Mouse (Mus musculus) kidney, adult 18-20 months (tissue): ENCODE measurements around the gene Tmem268.
A peak's percentile ranks its signal among the peaks of the same experiment; 100 is the strongest.

Experiments used
- DNase-seq: peaks from one replicate; pipeline ENCODE4 v3.0.0; 2021

Gene Tmem268

GRCm38 (mm10) chr4:63558407-63559081 is at the start of gene Tmem268:
Gene Tmem268 (plus strand): TSS chr4:63558781.
- peak; percentile 82 for DNase-seq

DNA sequence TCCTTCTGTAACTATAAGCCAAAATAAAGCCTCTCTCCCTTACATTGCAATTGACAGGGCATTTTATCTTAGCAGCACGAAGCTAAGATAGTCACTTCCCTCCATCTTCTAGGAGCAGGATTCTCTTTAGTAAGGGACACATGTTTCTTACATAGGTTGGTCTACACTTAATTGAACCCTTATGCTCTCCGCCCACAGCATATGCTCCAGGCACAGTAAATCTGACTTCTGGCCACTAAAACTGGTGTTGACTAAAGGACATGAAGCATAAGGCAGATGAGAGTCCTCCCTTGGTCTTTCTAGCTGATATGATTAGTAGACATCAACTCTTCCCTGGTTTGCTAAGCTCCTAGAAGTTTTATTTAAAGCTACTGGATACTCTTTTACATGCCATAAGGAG is 45.7 kb upstream of the Tmem268 start:
- DNase-seq: no peak

DNA sequence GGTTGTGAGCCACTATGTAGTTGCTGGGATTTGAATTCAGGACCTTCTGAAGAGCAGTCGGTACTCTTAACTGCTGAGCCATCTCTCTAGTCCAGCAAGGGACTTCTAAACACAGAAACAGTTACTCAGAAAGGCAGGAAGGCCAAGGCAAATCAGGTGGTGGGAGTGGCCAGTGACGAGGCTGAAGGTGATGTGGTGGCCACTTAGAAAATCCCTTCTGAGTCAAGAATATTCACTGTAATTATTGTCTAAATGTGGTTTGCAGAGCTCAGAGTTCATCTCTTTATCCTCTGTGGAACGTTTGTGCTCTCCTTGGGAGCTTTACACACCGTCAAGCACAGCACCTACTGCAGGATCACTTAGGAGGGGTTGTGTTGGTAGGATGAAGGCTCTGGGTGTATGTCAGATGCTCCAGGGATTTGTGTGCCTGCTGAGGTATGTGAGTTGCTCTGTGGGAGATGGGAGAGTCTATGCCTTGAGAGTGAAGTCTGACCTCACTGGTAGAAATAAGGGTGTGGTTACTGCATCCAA is 44.1 kb upstream of the Tmem268 start:
- DNase-seq: no peak

GRCm38 (mm10) chr4:63515021-63515420 is 43.6 kb upstream of the Tmem268 start:
- DNase-seq: no peak

DNA sequence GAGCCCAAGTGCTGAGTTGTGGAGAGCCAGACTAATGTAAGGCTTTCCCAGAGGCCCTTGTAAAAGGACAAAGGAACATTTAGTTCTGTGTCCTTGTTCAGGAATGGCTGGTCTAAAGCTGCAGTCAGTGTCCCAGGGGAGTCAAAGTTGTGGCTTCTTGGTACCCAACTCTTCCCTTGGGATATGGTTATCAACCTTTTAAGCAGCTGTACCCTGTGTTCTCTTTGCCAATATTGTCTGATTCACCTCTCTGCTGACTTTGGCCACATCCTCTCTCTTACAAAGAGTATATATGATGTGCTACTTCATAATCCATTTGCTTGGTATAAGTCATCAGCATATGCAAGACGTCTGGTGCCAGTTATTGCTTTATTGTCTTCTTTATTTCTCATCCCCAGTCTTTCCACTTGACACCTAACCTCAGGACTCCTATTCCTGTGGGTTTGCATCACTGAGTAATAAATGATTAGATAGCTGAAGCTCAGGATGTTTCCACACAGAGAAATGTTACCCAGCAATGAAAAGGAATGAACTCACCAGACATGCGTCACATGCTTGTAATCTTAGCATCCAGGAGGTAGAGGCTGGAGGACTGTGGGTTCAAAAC is 36.7 kb upstream of the Tmem268 start:
- DNase-seq: no peak

DNA sequence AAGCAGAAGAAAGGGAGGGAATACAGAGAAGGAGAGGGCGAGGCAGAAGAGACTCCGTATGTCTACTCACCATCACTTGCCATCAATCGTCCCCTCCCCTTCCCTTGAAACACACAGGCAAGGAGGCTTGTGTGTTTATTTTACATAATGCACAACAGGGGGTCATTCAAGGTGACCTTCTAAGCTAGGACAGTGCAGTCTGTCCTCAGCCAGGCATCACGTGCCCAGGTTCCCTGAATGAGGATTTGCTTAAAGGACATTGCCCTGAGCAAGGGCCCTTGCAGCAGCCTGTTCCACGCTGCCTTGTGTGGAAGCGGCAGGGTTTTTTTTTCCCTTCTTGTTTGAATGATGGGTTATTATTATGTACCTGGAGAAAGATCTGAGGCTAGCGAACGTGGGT is 33.1 kb upstream of the Tmem268 start:
- DNase-seq: peak; percentile 9

- DNase-seq: no peak
Measured at GRCm38 (mm10) chr4:63528946-63529345, 29.6 kb upstream of the Tmem268 start.

GRCm38 (mm10) chr4:63530409-63530808 is 28.2 kb upstream of the Tmem268 start:
- DNase-seq: no peak

DNA sequence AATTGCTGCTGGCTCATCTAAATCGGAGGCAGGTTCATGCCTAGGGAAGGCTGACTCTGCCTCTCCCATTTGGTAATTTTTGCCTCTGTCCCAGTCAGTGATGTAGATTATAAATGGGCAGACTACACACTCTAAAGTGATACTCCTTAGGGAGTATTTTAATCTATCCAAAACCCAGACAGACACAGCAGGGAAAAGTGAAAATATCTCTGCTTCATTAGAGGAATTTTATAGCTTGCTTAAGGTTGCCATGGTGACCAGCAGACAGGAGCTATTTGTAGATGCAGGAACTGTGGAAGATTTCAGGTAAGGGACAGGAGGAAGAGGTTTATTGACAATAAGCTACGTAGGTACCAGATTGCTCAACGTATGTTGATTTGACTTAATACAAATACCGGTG is 21.0 kb upstream of the Tmem268 start:
- no peak for DNase-seq

GRCm38 (mm10) chr4:63542209-63542608 is 16.4 kb upstream of the Tmem268 start:
- DNase-seq: no peak

- DNase-seq: no peak
Measured at GRCm38 (mm10) chr4:63543746-63544493, 14.7 kb upstream of the Tmem268 start.

GRCm38 (mm10) chr4:63544494-63545230 is 13.9 kb upstream of the Tmem268 start, which contains the start of gene Atp6v1g1:
Gene Atp6v1g1 (plus strand): TSS chr4:63544772.
- peak; percentile 96 for DNase-seq

DNA sequence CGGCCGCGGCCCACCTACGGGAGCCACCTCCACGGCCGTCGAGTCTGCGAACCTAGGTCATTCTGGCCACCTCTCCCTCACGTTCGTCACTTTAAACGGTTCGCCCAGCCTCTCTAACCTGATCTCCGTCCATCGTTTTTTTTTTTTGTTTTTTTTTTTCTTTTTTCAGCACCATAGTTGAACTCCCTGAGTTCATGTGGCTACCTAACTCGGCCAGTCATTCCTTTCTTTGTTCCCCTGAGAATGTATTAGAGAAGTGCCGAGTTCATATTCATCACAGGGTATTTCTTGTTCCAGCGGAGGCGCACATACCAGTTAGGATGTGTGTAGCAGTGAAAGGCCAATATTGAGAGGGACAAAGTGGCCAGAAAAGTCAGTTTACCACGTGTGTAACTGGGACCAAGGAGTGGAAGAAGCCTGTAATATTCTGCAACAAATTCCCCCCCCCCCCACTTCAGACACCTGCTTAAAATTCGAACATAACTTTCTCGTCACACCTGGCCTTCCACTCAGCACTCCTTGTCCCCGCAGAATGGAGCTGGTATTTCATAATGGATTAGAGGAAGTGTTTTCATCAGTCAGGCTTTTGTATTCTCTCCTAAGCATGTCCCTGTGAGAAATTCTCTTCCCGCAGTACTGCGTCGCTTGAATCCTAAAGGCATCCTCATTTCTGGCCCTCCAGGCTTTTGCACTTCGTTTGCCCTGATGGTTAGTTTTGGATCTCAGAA is 13.2 kb upstream of the Tmem268 start:
- peak; percentile 11 for DNase-seq

DNA sequence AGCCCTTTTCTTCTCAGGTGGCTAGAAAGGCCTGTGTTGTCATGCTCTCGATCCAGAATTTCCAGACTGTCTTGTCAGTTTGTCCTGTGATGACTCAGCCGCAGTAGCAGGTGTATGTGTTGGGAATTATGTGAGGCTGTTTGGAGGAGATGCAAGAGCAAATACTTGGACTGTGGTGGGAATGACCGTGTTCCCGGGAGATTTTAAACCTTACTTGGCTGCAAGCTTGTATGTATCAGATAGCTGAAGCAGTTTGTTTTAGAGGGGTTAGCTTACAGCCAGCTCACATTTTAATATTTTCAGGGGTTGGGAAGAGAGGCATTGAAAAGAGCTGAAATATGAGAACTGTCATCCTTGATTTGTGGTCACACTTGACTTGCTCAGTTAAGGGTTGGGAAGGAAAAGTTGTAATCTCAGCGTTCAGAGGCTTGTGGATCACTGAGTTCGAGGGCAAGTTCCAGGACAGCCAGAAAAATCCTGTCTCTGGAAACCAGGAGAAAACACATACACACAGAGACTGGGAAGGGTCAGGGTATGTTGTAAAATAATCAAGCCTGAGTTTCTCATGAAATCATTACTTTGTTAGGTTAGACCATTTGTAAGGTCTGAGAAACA is 12.0 kb upstream of the Tmem268 start:
- peak; percentile 33 for DNase-seq

- DNase-seq: no peak
Measured at GRCm38 (mm10) chr4:63547799-63548198, 10.8 kb upstream of the Tmem268 start.

DNA sequence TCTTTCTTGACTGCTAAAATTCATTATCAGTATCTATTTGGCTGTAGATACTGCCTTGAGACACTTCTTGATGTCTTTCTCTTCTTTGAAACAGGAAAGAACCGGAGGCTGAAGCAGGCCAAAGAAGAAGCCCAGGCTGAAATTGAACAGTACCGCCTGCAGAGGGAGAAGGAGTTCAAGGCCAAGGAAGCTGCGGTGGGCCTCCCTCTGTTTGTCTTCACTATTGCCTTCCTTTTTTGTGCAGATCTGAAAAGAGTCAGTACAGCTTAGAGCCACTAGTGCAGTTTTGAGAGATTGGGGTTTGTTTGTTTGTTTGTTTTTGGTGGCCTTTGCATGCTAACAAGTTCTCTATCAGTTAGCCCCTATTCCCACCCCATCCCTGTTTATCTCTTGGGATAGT is 10.1 kb upstream of the Tmem268 start:
- DNase-seq: no peak

DNA sequence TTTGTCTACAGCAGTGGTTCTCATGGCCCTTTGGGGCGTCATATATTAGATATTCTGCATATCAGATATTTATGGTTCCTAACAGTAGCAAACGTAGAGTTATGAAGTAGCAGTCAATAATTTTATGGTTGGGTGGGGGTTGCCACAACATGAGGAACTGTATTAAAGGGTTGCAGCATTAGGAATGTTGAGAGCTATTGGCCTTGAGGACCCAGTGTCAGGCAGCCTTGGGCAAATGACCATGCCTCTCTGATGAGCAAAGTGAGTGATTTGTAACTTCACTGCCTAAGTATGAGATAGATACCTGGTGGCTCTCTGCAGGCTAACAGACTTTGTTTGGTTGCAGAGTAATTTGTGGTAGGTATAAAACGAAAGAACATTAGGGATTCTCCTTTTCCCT is 7.7 kb upstream of the Tmem268 start:
- no peak for DNase-seq

GRCm38 (mm10) chr4:63552865-63553264 is 5.7 kb upstream of the Tmem268 start:
- DNase-seq: no peak

DNA sequence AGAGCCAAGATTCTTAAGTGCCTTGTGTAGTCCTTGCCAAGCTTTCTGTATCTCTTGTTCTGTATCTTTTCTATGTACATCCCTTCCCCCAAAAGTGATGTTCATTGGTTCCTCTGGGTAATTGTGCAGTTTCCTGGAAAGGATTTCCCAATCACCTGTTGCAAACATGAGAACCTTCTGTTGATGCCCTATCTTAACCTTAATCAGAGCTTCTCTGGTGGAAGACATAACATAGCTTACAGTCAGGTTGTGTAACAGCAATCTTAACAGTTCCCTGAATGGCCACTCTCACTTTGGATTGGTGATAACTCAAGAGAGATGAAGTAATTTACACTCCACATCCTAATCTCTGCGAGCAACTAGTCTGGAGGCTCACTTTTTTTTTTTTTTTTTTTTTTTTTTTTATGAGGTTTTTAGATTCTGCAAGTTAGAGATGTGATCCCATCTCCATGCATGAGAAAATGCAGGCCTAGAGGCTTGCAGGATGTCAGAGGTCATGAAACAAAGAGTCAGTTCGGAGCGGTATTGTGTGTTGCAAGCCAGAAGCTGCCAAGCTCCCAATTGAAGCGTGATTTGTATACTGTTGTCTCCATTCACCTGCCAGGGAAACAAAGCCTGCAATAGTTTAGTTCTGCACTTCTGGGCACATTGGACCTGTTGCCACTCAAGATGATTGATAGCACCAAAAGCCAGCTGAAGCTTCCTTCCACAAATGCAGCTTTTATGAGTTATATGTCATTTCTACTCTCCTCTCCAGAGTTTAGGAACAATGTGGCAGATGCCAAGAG is 4.6 kb upstream of the Tmem268 start:
- DNase-seq: no peak

- DNase-seq: no peak
Measured at GRCm38 (mm10) chr4:63554616-63555015, 4.0 kb upstream of the Tmem268 start.

- DNase-seq: no peak
Measured at GRCm38 (mm10) chr4:63555111-63555510, 3.5 kb upstream of the Tmem268 start.
